Comparison of ENCODE assay signal across 12 mouse cellular contexts in the genomic region with DNA sequence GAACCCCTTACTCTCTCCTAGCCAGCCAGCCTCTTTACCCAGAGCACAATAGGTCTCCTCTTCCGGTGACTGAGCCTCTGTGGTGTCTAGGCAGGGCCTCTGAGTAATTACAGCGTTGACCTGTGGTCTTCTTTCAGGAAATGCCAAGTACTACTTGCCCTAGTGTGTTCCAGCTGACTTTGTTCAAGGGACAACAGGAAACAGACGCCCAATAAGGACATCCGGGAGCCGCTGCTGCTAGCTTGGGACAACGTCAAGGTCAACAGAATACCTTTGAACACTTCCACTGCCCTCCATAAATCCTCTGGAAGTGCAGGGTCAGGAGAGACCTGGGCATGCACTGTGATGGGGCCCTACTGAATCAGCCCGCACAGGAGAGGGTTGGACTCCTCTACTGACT. TPM values are rescaled to one million over a fixed set of nuclear protein-coding genes. Genes with fewer than 3 reads are reported as not detected.
DNase-seq lines count a peak whose midpoint lies in the region; ATAC-seq lines count a peak whose summit lies in the region.
"Had no signal": no experiment of that assay in that cellular context is flagged by ENCODE, and none has a peak within 500 bp of the region (broad histone marks: within the 10 kb centered on the region; RNA-seq: fewer than 3 reads in every experiment).

No protein-coding gene starts in this region.

- no peak for ATAC-seq in hindbrain, embryonic 11.5 days (ENCODE audit: low FRiP score)
- no peak for ATAC-seq in hindbrain, embryonic 16.5 days

- WGBS in hindbrain, embryonic 10.5 days, result 70% methylated on average over 7 of the region's 7 CpGs
- 73% methylated on average over 7 of the region's 7 CpGs for WGBS in hindbrain, embryonic 11.5 days
- 64% methylated on average over 7 of the region's 7 CpGs for WGBS in hindbrain, embryonic 16.5 days

- no peaks in the 10 kb centered on the region for H3K36me3 ChIP-seq in hindbrain, embryonic 10.5 days
- no peaks in the 10 kb centered on the region for H3K36me3 ChIP-seq in hindbrain, embryonic 11.5 days (ENCODE audit: control insufficient read depth, insufficient read depth, low read length)
- no peaks in the 10 kb centered on the region for H3K36me3 ChIP-seq in hindbrain, embryonic 16.5 days (ENCODE audit: control insufficient read depth, insufficient read depth, low read length)
- H3K36me3 ChIP-seq: hindbrain, embryonic 12.5 days; stomach, embryonic 15.5 days had no signal

- H3K27ac ChIP-seq in hindbrain, embryonic 10.5 days, result no peak overlapping the region
- H3K27ac ChIP-seq in hindbrain, embryonic 11.5 days (ENCODE audit: low read depth, low read length), result no peak overlapping the region
- no peak overlapping the region for H3K27ac ChIP-seq in hindbrain, embryonic 16.5 days (ENCODE audit: low read depth, low read length)
- H3K27ac ChIP-seq: hindbrain, embryonic 12.5 days; liver, embryonic 14.5 days; stomach, embryonic 15.5 days had no signal

- no peaks in the 10 kb centered on the region for H3K27me3 ChIP-seq in hindbrain, embryonic 10.5 days (ENCODE audit: insufficient read depth, poor library complexity, severe bottlenecking)
- no peaks in the 10 kb centered on the region for H3K27me3 ChIP-seq in hindbrain, embryonic 11.5 days (ENCODE audit: control insufficient read depth, insufficient read depth, low read length)
- no peaks in the 10 kb centered on the region for H3K27me3 ChIP-seq in hindbrain, embryonic 16.5 days (replicated peaks; ENCODE audit: control insufficient read depth, insufficient read depth, low read length)
- H3K27me3 ChIP-seq: hindbrain, embryonic 12.5 days; stomach, embryonic 15.5 days had no signal

- H3K9me3 ChIP-seq in hindbrain, embryonic 10.5 days, result no peaks in the 10 kb centered on the region
- H3K9me3 ChIP-seq in hindbrain, embryonic 11.5 days (ENCODE audit: control insufficient read depth, low read length), result no peaks in the 10 kb centered on the region
- H3K9me3 ChIP-seq in hindbrain, embryonic 16.5 days (ENCODE audit: control insufficient read depth, low read length), result peaks cover 2% of the 10 kb centered on the region; the same call in 1 of the 2 replicates
- H3K9me3 ChIP-seq: hindbrain, embryonic 12.5 days; stomach, embryonic 15.5 days had no signal

- H3K4me3 ChIP-seq in hindbrain, embryonic 10.5 days, result no peak overlapping the region
- H3K4me3 ChIP-seq in hindbrain, embryonic 11.5 days (ENCODE audit: low read depth, low read length), result no peak overlapping the region
- no peak overlapping the region for H3K4me3 ChIP-seq in hindbrain, embryonic 16.5 days (ENCODE audit: low read length)
- H3K4me3 ChIP-seq: hindbrain, embryonic 12.5 days; stomach, embryonic 15.5 days had no signal

- peak; percentile 9 for DNase-seq in hindbrain, embryonic 10.5 days (ENCODE audit: low spot score)
- no peak for DNase-seq in hindbrain, embryonic 11.5 days (ENCODE audit: low spot score)
- peak; percentile 58 for DNase-seq in adrenal gland, postnatal 10 days
- DNase-seq in kidney, adult 9 months, result peak; percentile 75
- DNase-seq in lung, postnatal 14 days, result peak; percentile 13
- DNase-seq in spleen, postnatal 36 days (ENCODE audit: low spot score in 2 of 2), result no peak
- no peak for DNase-seq in spleen, postnatal 10 days (ENCODE audit: low spot score in 2 of 2)
- DNase-seq: layer of hippocampus, adult 9-11 months had no signal

- H3K4me2 ChIP-seq in hindbrain, embryonic 11.5 days (replicated peaks; ENCODE audit: low read depth, low read length), result no peak overlapping the region
- H3K4me2 ChIP-seq in hindbrain, embryonic 16.5 days (ENCODE audit: low read length), result no peak overlapping the region
- H3K4me2 ChIP-seq: hindbrain, embryonic 12.5 days; stomach, embryonic 15.5 days had no signal

- no peaks in the 10 kb centered on the region for H3K4me1 ChIP-seq in hindbrain, embryonic 10.5 days (replicated peaks)
- no peaks in the 10 kb centered on the region for H3K4me1 ChIP-seq in hindbrain, embryonic 11.5 days (replicated peaks; ENCODE audit: control insufficient read depth, insufficient read depth, low read length)
- no peaks in the 10 kb centered on the region for H3K4me1 ChIP-seq in hindbrain, embryonic 16.5 days (ENCODE audit: control insufficient read depth, insufficient read depth, low read depth, low read length)
- H3K4me1 ChIP-seq: hindbrain, embryonic 12.5 days; stomach, embryonic 15.5 days had no signal

- no peak overlapping the region for H3K9ac ChIP-seq in hindbrain, embryonic 11.5 days (ENCODE audit: low read depth, low read length)
- H3K9ac ChIP-seq in hindbrain, embryonic 16.5 days (ENCODE audit: low read depth, low read length), result no peak overlapping the region
- H3K9ac ChIP-seq: hindbrain, embryonic 12.5 days; liver, embryonic 14.5 days; stomach, embryonic 15.5 days had no signal

RNA-seq across cellular contexts. Expression of a gene that starts 21.2 kb away (rescaled TPM):
- not detected in 2 replicates for polyA plus RNA-seq in hindbrain, embryonic 10.5 days (2016; fragmentation: Nextera tagmentation; extraction: Ambion mirVana)
- not detected in 2 replicates for polyA plus RNA-seq in hindbrain, embryonic 11.5 days (2014; fragmentation: Nextera tagmentation; extraction: Ambion mirVana)
- not detected for total RNA-seq in adrenal gland, postnatal 10 days (2021)
- polyA plus RNA-seq in hindbrain, embryonic 16.5 days (2015; fragmentation: Nextera tagmentation; extraction: Ambion mirVana), result not detected in 2 replicates
- polyA plus RNA-seq: hindbrain, embryonic 12.5 days; liver, embryonic 14.5 days; stomach, embryonic 15.5 days had no signal

RNA-seq across cellular contexts. Expression of a gene that starts 35.8 kb away (rescaled TPM):
- polyA plus RNA-seq in hindbrain, embryonic 10.5 days (2016; fragmentation: Nextera tagmentation; extraction: Ambion mirVana), result 40.6 and 45.9 TPM in 2 replicates
- polyA plus RNA-seq in hindbrain, embryonic 11.5 days (2014; fragmentation: Nextera tagmentation; extraction: Ambion mirVana), result 61.5 and 61.9 TPM in 2 replicates
- 100 to 1,000 TPM; 142 to 154 TPM for total RNA-seq in adrenal gland, postnatal 10 days (2021)
- polyA plus RNA-seq in hindbrain, embryonic 16.5 days (2015; fragmentation: Nextera tagmentation; extraction: Ambion mirVana), result 481 and 585 TPM in 2 replicates

RNA-seq across cellular contexts. Expression of a gene that starts 53.1 kb away (rescaled TPM):
- polyA plus RNA-seq in hindbrain, embryonic 10.5 days (2016; fragmentation: Nextera tagmentation; extraction: Ambion mirVana), result 0.35 and 0.41 TPM in 2 replicates
- polyA plus RNA-seq in hindbrain, embryonic 11.5 days (2014; fragmentation: Nextera tagmentation; extraction: Ambion mirVana), result 0.40 and 0.60 TPM in 2 replicates
- total RNA-seq in adrenal gland, postnatal 10 days (2021), result 1 to 10 TPM in 1 of 2 experiments, under 1 TPM in 1; 0.18 to 8.6 TPM
- 0.13 and 0.59 TPM in 2 replicates for polyA plus RNA-seq in hindbrain, embryonic 16.5 days (2015; fragmentation: Nextera tagmentation; extraction: Ambion mirVana)
- polyA plus RNA-seq: liver, embryonic 14.5 days had no signal

Comparison
In these comparisons a context has a peak if more than half of its experiments do, and no peak if none do; other contexts are left out.
1. DNase-seq: peak in hindbrain, embryonic 10.5 days (single experiment), adrenal gland, postnatal 10 days (single experiment), kidney, adult 9 months (single experiment) and lung, postnatal 14 days (single experiment); none in hindbrain, embryonic 11.5 days (single experiment), spleen, postnatal 36 days (0 of 2) and spleen, postnatal 10 days (0 of 2).